Mouse (Mus musculus): ENCODE data around the gene Atg9b.

Atg9b gene

GRCm38 (mm10) chr5:24391864-24392263 is at the start of gene Atg9b:
Gene Atg9b, minus strand, starts transcription at chr5:24392143.
- DNase-seq (ENCODE audit: low read depth, low spot score), result no peak
- Histone ChIP-seq H3K36me3 (ENCODE audit: control insufficient read depth, insufficient read depth, low read length, poor library complexity, severe bottlenecking) (no peaks in the 10 kb centered on the region), H3K27me3 (ENCODE audit: control insufficient read depth, insufficient read depth, low read length, poor library complexity, severe bottlenecking) (no peaks in the 10 kb centered on the region)

- no peak for DNase-seq (ENCODE audit: low read depth, low spot score)
- no peaks in the 10 kb centered on the region for H3K27me3 ChIP-seq (ENCODE audit: control insufficient read depth, insufficient read depth, low read length, poor library complexity, severe bottlenecking)
- no peaks in the 10 kb centered on the region; the same call in none of the 2 replicates for H3K36me3 ChIP-seq (ENCODE audit: control insufficient read depth, insufficient read depth, low read length, poor library complexity, severe bottlenecking)
Observed at GRCm38 (mm10) chr5:24441187-24441586, 49.2 kb upstream of the Atg9b start.

- Histone ChIP-seq H3K36me3 (ENCODE audit: control insufficient read depth, insufficient read depth, low read length, poor library complexity, severe bottlenecking) (peaks cover 17% of the 10 kb centered on the region), H3K27me3 (ENCODE audit: control insufficient read depth, insufficient read depth, low read length, poor library complexity, severe bottlenecking) (no peaks in the 10 kb centered on the region)
- no peak for DNase-seq (ENCODE audit: low read depth, low spot score)
Observed at GRCm38 (mm10) chr5:24433993-24434392, 42.0 kb upstream of the Atg9b start.

- no peak for DNase-seq (ENCODE audit: low read depth, low spot score)
- Histone ChIP-seq H3K36me3 (ENCODE audit: control insufficient read depth, insufficient read depth, low read length, poor library complexity, severe bottlenecking) (peaks cover 11% of the 10 kb centered on the region), H3K27me3 (ENCODE audit: control insufficient read depth, insufficient read depth, low read length, poor library complexity, severe bottlenecking) (no peaks in the 10 kb centered on the region)
Observed at GRCm38 (mm10) chr5:24428596-24428995, 36.7 kb upstream of the Atg9b start.

- Histone ChIP-seq H3K27me3 (ENCODE audit: control insufficient read depth, insufficient read depth, low read length, poor library complexity, severe bottlenecking) (no peaks in the 10 kb centered on the region), H3K36me3 (ENCODE audit: control insufficient read depth, insufficient read depth, low read length, poor library complexity, severe bottlenecking) (peaks cover 9% of the 10 kb centered on the region)
- no peak for DNase-seq (ENCODE audit: low read depth, low spot score)
Observed at GRCm38 (mm10) chr5:24427981-24428402, 36.0 kb upstream of the Atg9b start.

GRCm38 (mm10) chr5:24427285-24427633 is 35.3 kb upstream of the Atg9b start:
- DNase-seq (ENCODE audit: low read depth, low spot score), result no peak
- Histone ChIP-seq H3K36me3 (ENCODE audit: control insufficient read depth, insufficient read depth, low read length, poor library complexity, severe bottlenecking) (peaks cover 8% of the 10 kb centered on the region; the same call in 1 of the 2 replicates), H3K27me3 (ENCODE audit: control insufficient read depth, insufficient read depth, low read length, poor library complexity, severe bottlenecking) (no peaks in the 10 kb centered on the region)

- no peak for DNase-seq (ENCODE audit: low read depth, low spot score)
- Histone ChIP-seq H3K36me3 (ENCODE audit: control insufficient read depth, insufficient read depth, low read length, poor library complexity, severe bottlenecking) (peaks cover 8% of the 10 kb centered on the region; the same call in 1 of the 2 replicates), H3K27me3 (ENCODE audit: control insufficient read depth, insufficient read depth, low read length, poor library complexity, severe bottlenecking) (no peaks in the 10 kb centered on the region)
Observed at GRCm38 (mm10) chr5:24426556-24427284, 34.8 kb upstream of the Atg9b start.

- DNase-seq (ENCODE audit: low read depth, low spot score), result peak; percentile 17
Observed at GRCm38 (mm10) chr5:24426037-24426432, 34.1 kb upstream of the Atg9b start.

GRCm38 (mm10) chr5:24425421-24426036 is 33.6 kb upstream of the Atg9b start:
- peak; percentile 66 for DNase-seq (ENCODE audit: low read depth, low spot score)
- Histone ChIP-seq H3K27me3 (ENCODE audit: control insufficient read depth, insufficient read depth, low read length, poor library complexity, severe bottlenecking) (no peaks in the 10 kb centered on the region), H3K36me3 (ENCODE audit: control insufficient read depth, insufficient read depth, low read length, poor library complexity, severe bottlenecking) (0 out of 2 replicates have a peak, but pooled peaks cover 4% of the 10 kb centered on the region)

More at GRCm38 (mm10) chr5:24426037-24426432, 34.1 kb upstream of the Atg9b start:
- no peaks in the 10 kb centered on the region for H3K27me3 ChIP-seq (ENCODE audit: control insufficient read depth, insufficient read depth, low read length, poor library complexity, severe bottlenecking)
- H3K36me3 ChIP-seq (ENCODE audit: control insufficient read depth, insufficient read depth, low read length, poor library complexity, severe bottlenecking), result peaks cover 7% of the 10 kb centered on the region; the same call in 1 of the 2 replicates

GRCm38 (mm10) chr5:24424861-24425411 is 33.0 kb upstream of the Atg9b start:
- 0 out of 2 replicates have a peak, but pooled peaks cover 4% of the 10 kb centered on the region for H3K36me3 ChIP-seq (ENCODE audit: control insufficient read depth, insufficient read depth, low read length, poor library complexity, severe bottlenecking)
- H3K27me3 ChIP-seq (ENCODE audit: control insufficient read depth, insufficient read depth, low read length, poor library complexity, severe bottlenecking), result no peaks in the 10 kb centered on the region
- peak; percentile 91 for DNase-seq (ENCODE audit: low read depth, low spot score)

- DNase-seq (ENCODE audit: low read depth, low spot score), result no peak
- H3K36me3 ChIP-seq (ENCODE audit: control insufficient read depth, insufficient read depth, low read length, poor library complexity, severe bottlenecking), result no peaks in the 10 kb centered on the region
- H3K27me3 ChIP-seq (ENCODE audit: control insufficient read depth, insufficient read depth, low read length, poor library complexity, severe bottlenecking), result no peaks in the 10 kb centered on the region
Observed at GRCm38 (mm10) chr5:24424004-24424781, 32.2 kb upstream of the Atg9b start.

GRCm38 (mm10) chr5:24423129-24424003 is 31.4 kb upstream of the Atg9b start, which contains the start of the genes Cdk5 and Slc4a2:
Gene Cdk5, minus strand, starts transcription at chr5:24423530.
Gene Slc4a2, plus strand, starts transcription at chr5:24423837.
- peak; percentile 98 for DNase-seq (ENCODE audit: low read depth, low spot score)
- H3K36me3 ChIP-seq (ENCODE audit: control insufficient read depth, insufficient read depth, low read length, poor library complexity, severe bottlenecking), result no peaks in the 10 kb centered on the region
- no peaks in the 10 kb centered on the region for H3K27me3 ChIP-seq (ENCODE audit: control insufficient read depth, insufficient read depth, low read length, poor library complexity, severe bottlenecking)

- H3K36me3 ChIP-seq (ENCODE audit: control insufficient read depth, insufficient read depth, low read length, poor library complexity, severe bottlenecking), result no peaks in the 10 kb centered on the region
- H3K27me3 ChIP-seq (ENCODE audit: control insufficient read depth, insufficient read depth, low read length, poor library complexity, severe bottlenecking), result no peaks in the 10 kb centered on the region
- DNase-seq (ENCODE audit: low read depth, low spot score), result no peak
Observed at GRCm38 (mm10) chr5:24420381-24420780, 28.4 kb upstream of the Atg9b start.

GRCm38 (mm10) chr5:24417587-24417986 is 25.6 kb upstream of the Atg9b start:
- no peaks in the 10 kb centered on the region for H3K36me3 ChIP-seq (ENCODE audit: control insufficient read depth, insufficient read depth, low read length, poor library complexity, severe bottlenecking)
- peaks cover 2% of the 10 kb centered on the region for H3K27me3 ChIP-seq (ENCODE audit: control insufficient read depth, insufficient read depth, low read length, poor library complexity, severe bottlenecking)
- no peak for DNase-seq (ENCODE audit: low read depth, low spot score)

Measured in splenic B cell, adult 2 months (primary cell).